Mouse (Mus musculus) neural tube, embryonic 14.5 days (tissue): ENCODE data around the gene Snd1. TPM values are rescaled to one million over a fixed set of nuclear protein-coding genes. Genes with fewer than 3 reads are reported as not detected.

Experiments
- ATAC-seq: fragments of 200-750 bp; cut with Nextera tagmentation; 2 replicates; pipeline ENCODE4 v1.8.0; 2017; ENCODE audit warnings: low read depth, mild to moderate bottlenecking, moderate TSS enrichment, moderate library complexity
- H3K27ac ChIP-seq: fragments of 300-500 bp; sonication (generic); 2 replicates; pipeline ENCODE4 v1.5.1; 2014; ENCODE audit warnings: low read depth, mild to moderate bottlenecking, control low read depth, low read length, moderate library complexity, mixed read lengths
- H3K27me3 ChIP-seq: fragments of 300-500 bp; sonication (generic); 2 replicates; pipeline ENCODE4 v1.6.1; 2014; ENCODE audit warnings: low read length; ENCODE audit not compliant: control insufficient read depth, insufficient read depth
- H3K36me3 ChIP-seq: fragments of 300-500 bp; sonication (generic); 2 replicates; pipeline ENCODE4 v1.6.1; 2014; ENCODE audit warnings: low read length, mixed read lengths; ENCODE audit not compliant: control insufficient read depth, insufficient read depth
- H3K4me1 ChIP-seq: fragments of 300-500 bp; sonication (generic); 2 replicates; pipeline ENCODE4 v1.6.1; 2014; ENCODE audit warnings: low read length; ENCODE audit not compliant: control insufficient read depth, insufficient read depth
- H3K4me2 ChIP-seq: fragments of 300-500 bp; sonication (generic); 2 replicates; pipeline ENCODE4 v1.6.1; 2014; ENCODE audit warnings: mild to moderate bottlenecking, low read depth, low read length, control low read depth
- H3K4me3 ChIP-seq: fragments of 300-500 bp; sonication (generic); 2 replicates; pipeline ENCODE4 v1.5.1; 2014; ENCODE audit warnings: low read depth, low read length, control low read depth, mixed read lengths
- H3K9ac ChIP-seq: fragments of 300-500 bp; sonication (generic); replicated peaks from 2 replicates; pipeline ENCODE4 v1.6.1; 2014; ENCODE audit warnings: low read depth, mild to moderate bottlenecking, control low read depth, low read length, mixed read lengths
- H3K9me3 ChIP-seq: fragments of 300-500 bp; sonication (generic); 2 replicates; pipeline ENCODE4 v1.6.1; 2016; ENCODE audit warnings: low read length; ENCODE audit not compliant: control insufficient read depth
- WGBS: fragments of 180-500 bp; shearing (Covaris S2); extraction: QIAGEN DNeasy Blood & Tissue Kit; methylation state at CpG from one replicate; pipeline ENCODE4 v1.1.7; 2014; 5-methylcytosine and 5-hydroxymethylcytosine counted together
- polyA plus RNA-seq: library from polyadenylated mRNA; unstranded; fragments of >200 nt; fragmentation: Nextera tagmentation; extraction: Ambion mirVana; gene quantifications from 2 replicates; pipeline ENCODE4 v1.2.1, GENCODE M21; 2014

Gene Snd1
- polyA plus RNA-seq, 1 experiment from 2014 or later, result 73.8 TPM

DNA sequence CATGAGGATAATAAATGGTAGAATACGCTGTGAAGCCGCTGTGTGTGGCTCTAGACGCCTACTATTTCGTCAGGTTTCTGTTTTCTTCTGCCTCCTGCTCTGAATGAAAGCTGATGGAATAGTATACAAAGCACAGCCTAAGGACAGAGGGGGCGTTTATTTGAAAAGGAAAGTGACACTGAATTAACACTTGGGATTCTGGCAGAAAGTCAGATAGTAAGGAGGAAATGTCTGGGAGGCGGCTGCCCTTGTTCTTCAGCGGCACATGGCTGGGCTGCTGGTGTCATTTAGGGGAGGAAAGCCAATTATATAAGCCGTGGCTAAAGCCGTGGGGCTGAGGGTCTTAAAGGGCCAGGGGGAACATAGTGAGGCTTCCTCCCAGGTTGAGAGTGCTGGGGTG is 320.4 kb downstream of the Snd1 start:
- H3K27ac ChIP-seq, result no peak overlapping the region
- no peaks in the 10 kb centered on the region for H3K9me3 ChIP-seq
- WGBS, result 8% methylated on average over 9 of the region's 9 CpGs
- peak; percentile 59; the same call in 1 of the 2 replicates for ATAC-seq
- H3K36me3 ChIP-seq, result no peaks in the 10 kb centered on the region
- H3K9ac ChIP-seq, result no peak overlapping the region
- no peaks in the 10 kb centered on the region for H3K27me3 ChIP-seq
- no peak overlapping the region for H3K4me3 ChIP-seq
- peaks cover 6% of the 10 kb centered on the region; the same call in 1 of the 2 replicates for H3K4me1 ChIP-seq
- no peak overlapping the region for H3K4me2 ChIP-seq

DNA sequence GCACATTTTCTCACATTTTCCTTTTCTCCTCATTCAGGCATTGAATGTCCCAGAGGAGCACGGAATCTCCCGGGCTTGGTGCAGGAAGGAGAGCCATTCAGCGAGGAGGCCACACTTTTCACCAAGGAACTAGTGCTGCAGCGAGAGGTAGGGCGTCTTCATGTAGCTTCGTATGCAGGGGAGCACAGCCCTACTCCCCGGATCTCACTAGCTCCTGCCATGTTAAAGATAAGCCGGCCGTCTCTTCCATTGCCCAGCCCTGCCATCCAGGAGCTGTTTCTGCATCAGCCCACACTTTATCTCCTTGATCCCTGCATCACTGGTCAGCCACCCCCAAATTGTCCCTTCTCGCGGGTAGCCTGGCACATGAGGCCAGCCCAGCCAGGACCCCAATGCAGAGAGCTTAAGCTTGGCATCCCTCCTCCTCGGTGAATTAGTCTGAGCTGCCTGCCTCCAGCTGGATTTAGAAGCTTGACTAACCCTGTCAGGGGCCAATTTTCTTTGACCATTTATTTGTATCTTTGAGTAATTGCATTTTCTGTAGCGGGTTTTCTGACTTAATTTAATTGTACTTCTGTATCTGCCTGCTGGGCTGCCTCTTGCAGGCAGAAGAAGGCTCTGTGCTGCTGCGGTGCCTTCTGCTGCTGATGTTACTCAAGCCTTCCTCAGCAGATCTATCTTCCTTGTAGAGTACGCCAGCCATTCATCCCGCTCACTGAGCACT is 321.0 kb downstream of the Snd1 start:
- WGBS, result 72% methylated on average over 16 of the region's 16 CpGs
- Histone ChIP-seq H3K9ac (no peak overlapping the region), H3K27ac (no peak overlapping the region)

DNA sequence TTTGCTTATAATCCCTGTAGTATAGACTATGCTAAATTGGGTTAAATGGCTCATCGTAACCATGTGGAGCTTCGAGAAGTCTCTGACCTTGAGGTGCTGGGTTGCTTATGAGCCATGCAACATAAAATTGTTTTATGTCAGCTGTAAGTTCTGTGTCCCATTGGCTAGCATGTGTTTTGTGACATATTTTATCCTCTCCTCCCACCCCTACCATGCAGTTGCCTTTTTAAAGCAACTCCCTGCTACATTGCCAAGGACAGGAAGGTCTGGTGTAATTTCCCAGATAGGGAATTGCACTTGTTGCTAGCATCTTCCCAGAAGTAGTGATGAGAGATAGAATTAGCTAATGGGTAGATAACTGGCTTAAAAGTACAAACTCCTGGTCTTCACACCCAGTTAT is 324.9 kb downstream of the Snd1 start:
- Histone ChIP-seq H3K9me3 (no peaks in the 10 kb centered on the region), H3K27me3 (no peaks in the 10 kb centered on the region), H3K9ac (no peak overlapping the region), H3K4me1 (peaks cover 6% of the 10 kb centered on the region; the same call in 1 of the 2 replicates), H3K4me2 (no peak overlapping the region), H3K36me3 (no peaks in the 10 kb centered on the region), H3K4me3 (no peak overlapping the region), H3K27ac (no peak overlapping the region)
- 64% methylated on average over 2 of the region's 2 CpGs for WGBS
- ATAC-seq, result no peak

More for the DNA sequence above, 321.0 kb downstream of the Snd1 start:
- no peaks in the 10 kb centered on the region for H3K9me3 ChIP-seq
- H3K4me1 ChIP-seq, result peaks cover 6% of the 10 kb centered on the region; the same call in 1 of the 2 replicates
- H3K27me3 ChIP-seq, result no peaks in the 10 kb centered on the region
- H3K4me3 ChIP-seq, result no peak overlapping the region
- no peaks in the 10 kb centered on the region for H3K36me3 ChIP-seq
- H3K4me2 ChIP-seq, result no peak overlapping the region
- peak; percentile 47; the same call in 1 of the 2 replicates for ATAC-seq

DNA sequence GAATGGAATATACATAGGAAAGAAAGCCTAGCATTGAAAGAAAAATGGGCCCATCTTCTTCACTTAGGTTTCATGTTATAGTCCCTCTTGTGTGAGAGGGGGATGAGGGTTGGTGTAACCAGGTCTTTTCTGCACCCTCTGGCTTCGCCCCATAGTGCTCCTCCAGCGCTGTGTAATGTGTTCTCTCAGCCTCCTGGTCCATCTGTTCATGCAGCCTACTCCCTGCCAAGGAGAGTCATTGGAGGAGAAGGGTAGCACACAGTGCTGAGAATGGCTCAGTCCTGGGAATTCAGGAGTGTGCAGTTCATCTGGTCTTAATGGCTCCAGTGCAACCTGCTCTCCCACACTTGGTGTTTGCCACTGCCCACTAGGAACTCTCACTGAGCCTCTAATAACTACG is 326.0 kb downstream of the Snd1 start:
- no peaks in the 10 kb centered on the region for H3K27me3 ChIP-seq
- H3K4me2 ChIP-seq, result no peak overlapping the region
- 83% methylated on average over 3 of the region's 3 CpGs for WGBS
- H3K4me1 ChIP-seq, result no peaks in the 10 kb centered on the region
- H3K9ac ChIP-seq, result no peak overlapping the region
- ATAC-seq, result peak; percentile 29; the same call in 1 of the 2 replicates
- H3K36me3 ChIP-seq, result peaks cover 2% of the 10 kb centered on the region; the same call in 1 of the 2 replicates
- no peak overlapping the region for H3K4me3 ChIP-seq
- H3K9me3 ChIP-seq, result no peaks in the 10 kb centered on the region
- no peak overlapping the region for H3K27ac ChIP-seq

DNA sequence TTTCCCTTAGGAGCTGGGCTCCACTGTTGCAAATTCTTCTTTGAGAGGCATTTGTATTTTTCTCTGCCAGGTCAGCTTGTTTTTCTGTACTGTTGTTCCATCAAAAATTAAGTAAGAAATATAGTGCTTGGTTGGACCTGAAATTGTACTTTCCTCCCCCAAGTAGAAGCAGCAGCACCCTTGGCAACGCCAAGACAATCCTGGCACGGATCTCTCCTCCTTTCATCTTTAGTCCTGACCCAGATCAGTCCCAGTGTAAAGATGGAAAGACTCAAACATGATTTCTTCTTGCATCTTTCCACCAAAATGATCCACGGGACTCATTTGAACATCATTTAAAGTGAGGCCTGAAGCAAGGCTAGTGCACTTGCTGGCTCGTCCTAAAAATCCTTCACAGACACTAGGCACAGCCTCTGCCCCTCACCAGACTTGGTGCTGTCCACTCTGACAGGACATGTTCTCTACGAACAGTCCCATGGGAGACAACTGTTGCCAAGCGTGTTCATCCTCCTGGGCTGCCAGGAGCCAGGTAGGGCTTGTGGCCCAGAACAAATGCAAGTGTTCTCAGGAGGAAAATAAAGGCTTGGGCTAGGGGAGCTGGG is 328.8 kb downstream of the Snd1 start:
- Histone ChIP-seq H3K4me2 (no peak overlapping the region), H3K27ac (no peak overlapping the region), H3K9ac (no peak overlapping the region), H3K4me3 (no peak overlapping the region), H3K36me3 (peaks cover 2% of the 10 kb centered on the region; the same call in 1 of the 2 replicates), H3K4me1 (no peaks in the 10 kb centered on the region), H3K9me3 (no peaks in the 10 kb centered on the region), H3K27me3 (no peaks in the 10 kb centered on the region)
- 88% methylated on average over 6 of the region's 6 CpGs for WGBS
- ATAC-seq, result no peak

DNA sequence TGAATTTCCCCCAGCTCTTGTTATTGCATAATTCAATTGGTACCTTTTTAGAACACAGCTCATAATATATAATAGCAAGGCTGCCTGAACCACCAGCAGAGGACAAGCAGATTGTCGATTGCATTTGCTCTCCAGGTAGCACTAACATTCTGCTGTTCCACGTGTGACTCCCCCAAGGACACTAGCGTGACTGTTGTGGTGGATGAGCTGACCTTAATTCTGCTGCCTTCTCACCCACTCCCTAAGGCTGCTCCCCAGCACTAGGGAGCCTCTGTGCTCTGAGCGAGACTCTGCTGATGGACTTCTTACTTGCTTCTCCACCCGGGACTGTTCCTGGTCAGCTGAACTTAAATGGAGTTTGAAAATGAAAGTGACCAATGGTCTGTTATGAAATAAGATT is 329.8 kb downstream of the Snd1 start:
- Histone ChIP-seq H3K9ac (no peak overlapping the region), H3K4me1 (no peaks in the 10 kb centered on the region), H3K36me3 (peaks cover 2% of the 10 kb centered on the region; the same call in 1 of the 2 replicates), H3K4me3 (no peak overlapping the region), H3K4me2 (no peak overlapping the region), H3K9me3 (no peaks in the 10 kb centered on the region), H3K27me3 (no peaks in the 10 kb centered on the region), H3K27ac (no peak overlapping the region)
- WGBS, result 83% methylated on average over 5 of the region's 5 CpGs
- no peak for ATAC-seq

DNA sequence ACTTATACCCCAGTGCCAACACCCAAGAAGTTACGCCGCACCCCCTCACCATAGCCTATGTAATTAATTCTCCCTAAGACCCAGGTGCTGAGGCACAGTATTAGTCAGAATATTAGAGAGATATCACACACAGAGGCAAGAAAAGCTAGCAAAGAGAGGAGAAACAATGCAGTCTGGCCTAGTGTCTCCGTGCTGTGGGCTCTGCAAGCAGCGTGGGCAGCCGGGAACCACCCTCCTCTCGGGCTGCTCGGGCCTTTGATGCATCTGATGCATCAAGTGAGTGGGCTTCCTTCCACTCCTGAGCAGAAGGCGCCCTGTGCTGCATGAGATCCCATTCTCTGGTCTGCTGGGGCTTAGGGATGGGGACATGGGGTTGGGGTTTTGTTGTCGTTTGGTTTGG is 338.1 kb downstream of the Snd1 start:
- no peaks in the 10 kb centered on the region for H3K4me1 ChIP-seq
- ATAC-seq, result no peak
- H3K9ac ChIP-seq, result no peak overlapping the region
- no peaks in the 10 kb centered on the region for H3K27me3 ChIP-seq
- H3K36me3 ChIP-seq, result peaks cover under 1% of the 10 kb centered on the region; the same call in 1 of the 2 replicates
- H3K4me2 ChIP-seq, result no peak overlapping the region
- WGBS, result 86% methylated on average over 9 of the region's 9 CpGs
- H3K4me3 ChIP-seq, result no peak overlapping the region
- H3K27ac ChIP-seq, result no peak overlapping the region
- H3K9me3 ChIP-seq, result no peaks in the 10 kb centered on the region

DNA sequence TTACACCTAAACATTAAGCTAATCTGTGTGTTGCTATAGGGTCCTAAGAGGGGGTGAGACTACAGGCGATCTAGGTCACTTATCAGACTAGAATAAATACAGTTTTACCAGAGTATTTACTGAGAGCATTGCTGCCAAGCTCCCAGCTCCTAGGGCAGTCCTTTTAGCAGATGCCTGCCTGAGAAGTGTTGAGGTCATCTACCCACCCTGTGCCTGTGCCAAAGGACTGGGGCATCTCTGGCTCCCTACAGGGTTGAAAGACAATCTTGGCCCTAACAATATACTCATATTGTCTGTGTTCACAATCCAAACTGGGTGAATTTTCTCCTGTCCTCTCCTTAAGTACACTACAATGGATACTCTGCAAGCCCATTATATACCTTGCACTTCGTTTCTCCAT is 340.0 kb downstream of the Snd1 start:
- ATAC-seq, result no peak
- H3K36me3 ChIP-seq, result peaks cover 7% of the 10 kb centered on the region; the same call in 1 of the 2 replicates
- no peak overlapping the region for H3K4me2 ChIP-seq
- no peaks in the 10 kb centered on the region for H3K9me3 ChIP-seq
- H3K9ac ChIP-seq, result no peak overlapping the region
- H3K27me3 ChIP-seq, result no peaks in the 10 kb centered on the region
- no peak overlapping the region for H3K27ac ChIP-seq
- WGBS, result 83% methylated on average over 2 of the region's 2 CpGs
- H3K4me3 ChIP-seq, result no peak overlapping the region
- H3K4me1 ChIP-seq, result peaks cover 10% of the 10 kb centered on the region; the same call in 1 of the 2 replicates

DNA sequence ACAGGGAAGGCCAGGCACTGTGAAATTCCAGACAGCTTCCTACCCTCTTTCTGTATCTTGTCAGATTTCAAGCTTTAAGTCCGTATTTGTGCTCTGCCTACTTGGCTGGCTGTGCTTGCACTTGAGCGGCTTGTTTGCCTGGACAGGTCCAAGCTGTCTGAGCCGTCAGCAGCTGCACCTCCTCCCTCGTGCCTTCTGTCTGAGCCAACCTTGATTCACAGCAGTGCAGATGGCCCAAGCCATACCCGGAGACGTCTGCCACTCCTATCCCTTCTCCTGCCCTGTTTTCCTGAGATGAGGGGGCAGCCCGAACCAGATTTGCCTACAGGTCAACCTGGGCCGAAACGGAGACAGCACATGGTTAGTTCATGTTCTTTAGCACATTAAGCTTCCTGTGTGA is 342.1 kb downstream of the Snd1 start:
- H3K36me3 ChIP-seq, result peaks cover 14% of the 10 kb centered on the region; the same call in 1 of the 2 replicates
- H3K4me2 ChIP-seq, result no peak overlapping the region
- no peak overlapping the region for H3K9ac ChIP-seq
- H3K27ac ChIP-seq, result no peak overlapping the region
- H3K4me1 ChIP-seq, result peaks cover 22% of the 10 kb centered on the region
- no peak for ATAC-seq
- 65% methylated on average over 9 of the region's 9 CpGs for WGBS
- no peaks in the 10 kb centered on the region for H3K9me3 ChIP-seq
- H3K4me3 ChIP-seq, result no peak overlapping the region
- no peaks in the 10 kb centered on the region for H3K27me3 ChIP-seq
